Mouse (Mus musculus): ENCODE results near the gene Satl1. TPM values are rescaled to one million over a fixed set of nuclear protein-coding genes. Genes with fewer than 3 reads are reported as not detected.

The Satl1 gene
- polyA plus RNA-seq, 1 experiment from 2014 or later: not detected

Other genes with a start within 250 kb of the Satl1 start
- gene 4933403O08Rik, start 167.7 kb downstream of the Satl1 start, polyA plus RNA-seq (2015; fragmentation: Nextera tagmentation; extraction: Ambion mirVana): not detected in 2 replicates
- gene Apool, start 95.4 kb downstream of the Satl1 start, polyA plus RNA-seq (2015; fragmentation: Nextera tagmentation; extraction: Ambion mirVana): 23.1 and 24.1 TPM in 2 replicates
- not detected in 2 replicates for gene 2010106E10Rik, start 88.5 kb upstream of the Satl1 start, polyA plus RNA-seq (2015; fragmentation: Nextera tagmentation; extraction: Ambion mirVana)
- 31.7 and 34.0 TPM in 2 replicates for gene Zfp711, start 193.7 kb upstream of the Satl1 start, polyA plus RNA-seq (2015; fragmentation: Nextera tagmentation; extraction: Ambion mirVana)